Mouse (Mus musculus) heart, postnatal 0 days (tissue): ENCODE data around the gene Hrh2. TPM values are rescaled to one million over a fixed set of nuclear protein-coding genes. Genes with fewer than 3 reads are reported as not detected.

ENCODE experiments used
- ATAC-seq: fragments of 200-750 bp; cut with Nextera tagmentation; 2 replicates; pipeline ENCODE4 v1.8.0; 2017; ENCODE audit warnings: low read depth, moderate number of reproducible peaks, moderate library complexity; ENCODE audit not compliant: insufficient read depth
- DNase-seq: peaks from one replicate; pipeline ENCODE4 v3.0.0-alpha.2; 2016; ENCODE audit warnings: low spot score
- H3K27ac ChIP-seq: fragments of 300-500 bp; sonication (generic); 2 replicates; pipeline ENCODE4 v1.5.1; 2014; ENCODE audit warnings: low read depth, mild to moderate bottlenecking
- H3K27me3 ChIP-seq: fragments of 300-500 bp; sonication (generic); 2 replicates; pipeline ENCODE4 v1.6.1; 2014; ENCODE audit warnings: low read length, mixed read lengths; ENCODE audit not compliant: control insufficient read depth, insufficient read depth
- H3K36me3 ChIP-seq: fragments of 300-500 bp; sonication (generic); replicated peaks from 2 replicates; pipeline ENCODE4 v1.6.1; 2014; ENCODE audit warnings: low read length, mixed read lengths; ENCODE audit not compliant: control insufficient read depth, insufficient read depth
- H3K4me1 ChIP-seq: fragments of 300-500 bp; sonication (generic); 2 replicates; pipeline ENCODE4 v1.6.1; 2014; ENCODE audit warnings: antibody characterized with exemption; ENCODE audit not compliant: control insufficient read depth, insufficient read depth
- H3K4me2 ChIP-seq: fragments of 300-500 bp; sonication (generic); 2 replicates; pipeline ENCODE4 v1.6.1; 2014; ENCODE audit warnings: low read depth, mild to moderate bottlenecking, low read length, moderate library complexity
- H3K4me3 ChIP-seq: fragments of 300-500 bp; sonication (generic); 2 replicates; pipeline ENCODE4 v1.5.1; 2014; ENCODE audit warnings: low read depth, low read length
- H3K9ac ChIP-seq: fragments of 300-500 bp; sonication (generic); replicated peaks from 2 replicates; pipeline ENCODE4 v1.6.1; 2014; ENCODE audit warnings: low read depth, low read length, mixed read lengths
- H3K9me3 ChIP-seq: fragments of 300-500 bp; sonication (generic); replicated peaks from 2 replicates; pipeline ENCODE4 v1.6.1; 2016; ENCODE audit warnings: low read length; ENCODE audit not compliant: control insufficient read depth
- CTCF ChIP-seq: IDR thresholded peaks from 2 replicates; pipeline ENCODE4 v1.5.1; 2016; ENCODE audit warnings: antibody characterized with exemption, control low read depth, low read depth
- EP300 ChIP-seq: IDR thresholded peaks from 2 replicates; pipeline ENCODE4 v1.6.1; 2016; ENCODE audit warnings: antibody characterized with exemption, low read depth
- WGBS: fragments of 180-500 bp; shearing (Covaris S2); extraction: QIAGEN DNeasy Blood & Tissue Kit; methylation state at CpG from one replicate; pipeline ENCODE4 v1.1.7; 2014; 5-methylcytosine and 5-hydroxymethylcytosine counted together
- polyA plus RNA-seq: library from polyadenylated mRNA; unstranded; fragments of >200 nt; fragmentation: Nextera tagmentation; extraction: Ambion mirVana; gene quantifications from 2 replicates; pipeline ENCODE4 v1.2.1, GENCODE M21; 2015
- total RNA-seq: library from RNA; depleted of rRNA; stranded (reverse); fragments of >200 nt; gene quantifications from 2 replicates; pipeline ENCODE4 v1.2.3, GENCODE M21; 2014; ENCODE audit warnings: low replicate concordance

Gene Hrh2
- total and polyA plus RNA-seq, 2 experiments from 2014 or later: 0.07 TPM; not detected in 1

GRCm38 (mm10) chr13:54266472-54266871 is 74.5 kb downstream of the Hrh2 start:
- Histone ChIP-seq H3K4me2 (no peak overlapping the region), H3K4me1 (no peaks in the 10 kb centered on the region), H3K9me3 (no peaks in the 10 kb centered on the region), H3K9ac (no peak overlapping the region), H3K36me3 (no peaks in the 10 kb centered on the region), H3K27ac (no peak overlapping the region), H3K4me3 (no peak overlapping the region), H3K27me3 (peaks cover 12% of the 10 kb centered on the region; the same call in 1 of the 2 replicates)
- ATAC-seq (no peak), DNase-seq (no peak)
- TF ChIP-seq CTCF (no peak), EP300 (no peak)
- 7% methylated on average over 9 of the region's 9 CpGs for WGBS

GRCm38 (mm10) chr13:54269087-54269486 is 77.2 kb downstream of the Hrh2 start:
- no peaks in the 10 kb centered on the region for H3K36me3 ChIP-seq
- 53% methylated on average over 3 of the region's 3 CpGs for WGBS

GRCm38 (mm10) chr13:54269628-54270027 is 77.7 kb downstream of the Hrh2 start:
- no peak overlapping the region for H3K4me3 ChIP-seq
- no peak overlapping the region for H3K4me2 ChIP-seq
- no peak for TF ChIP-seq CTCF
- TF ChIP-seq EP300: no peak
- H3K36me3 ChIP-seq: no peaks in the 10 kb centered on the region
- WGBS: 60% methylated on average over 8 of the region's 8 CpGs
- H3K27me3 ChIP-seq: peaks cover 12% of the 10 kb centered on the region; the same call in 1 of the 2 replicates
- no peak overlapping the region for H3K27ac ChIP-seq
- H3K9me3 ChIP-seq: no peaks in the 10 kb centered on the region
- ATAC-seq (no peak), DNase-seq (no peak)
- H3K9ac ChIP-seq: no peak overlapping the region
- no peaks in the 10 kb centered on the region for H3K4me1 ChIP-seq

More at GRCm38 (mm10) chr13:54269087-54269486, 77.2 kb downstream of the Hrh2 start:
- Histone ChIP-seq H3K4me1 (no peaks in the 10 kb centered on the region), H3K9me3 (no peaks in the 10 kb centered on the region), H3K9ac (no peak overlapping the region), H3K4me3 (no peak overlapping the region), H3K4me2 (no peak overlapping the region), H3K27ac (no peak overlapping the region), H3K27me3 (peaks cover 12% of the 10 kb centered on the region; the same call in 1 of the 2 replicates)
- TF ChIP-seq EP300 (no peak), CTCF (no peak)
- no peak for ATAC-seq
- no peak for DNase-seq

GRCm38 (mm10) chr13:54272076-54272475 is 80.1 kb downstream of the Hrh2 start:
- WGBS: 84% methylated on average over 7 of the region's 7 CpGs
- Histone ChIP-seq H3K9me3 (no peaks in the 10 kb centered on the region), H3K4me2 (no peak overlapping the region), H3K36me3 (no peaks in the 10 kb centered on the region), H3K4me1 (no peaks in the 10 kb centered on the region), H3K9ac (no peak overlapping the region), H3K27me3 (0 out of 2 replicates have a peak, but pooled peaks cover 5% of the 10 kb centered on the region), H3K4me3 (no peak overlapping the region), H3K27ac (no peak overlapping the region)
- no peak for TF ChIP-seq CTCF
- TF ChIP-seq EP300: no peak
- ATAC-seq (no peak), DNase-seq (no peak)

- H3K4me3 ChIP-seq: no peak overlapping the region
- peaks cover 5% of the 10 kb centered on the region for H3K4me1 ChIP-seq
- DNase-seq (no peak), ATAC-seq (no peak)
- WGBS: 71% methylated on average over 6 of the region's 6 CpGs
- no peak overlapping the region for H3K9ac ChIP-seq
- TF ChIP-seq CTCF (no peak), EP300 (no peak)
- no peaks in the 10 kb centered on the region for H3K36me3 ChIP-seq
- H3K27me3 ChIP-seq: peaks cover 6% of the 10 kb centered on the region; the same call in 1 of the 2 replicates
- H3K9me3 ChIP-seq: no peaks in the 10 kb centered on the region
- no peak overlapping the region for H3K4me2 ChIP-seq
- H3K27ac ChIP-seq: no peak overlapping the region
Observed at GRCm38 (mm10) chr13:54277406-54277805, 85.5 kb downstream of the Hrh2 start.

GRCm38 (mm10) chr13:54280366-54280765 is 88.4 kb downstream of the Hrh2 start:
- ATAC-seq: no peak
- Histone ChIP-seq H3K4me2 (no peak overlapping the region), H3K9me3 (no peaks in the 10 kb centered on the region), H3K4me1 (peaks cover 10% of the 10 kb centered on the region), H3K9ac (no peak overlapping the region), H3K27me3 (peaks cover 6% of the 10 kb centered on the region; the same call in 1 of the 2 replicates), H3K4me3 (no peak overlapping the region), H3K36me3 (no peaks in the 10 kb centered on the region), H3K27ac (no peak overlapping the region)
- DNase-seq: no peak
- 71% methylated on average over 7 of the region's 7 CpGs for WGBS
- no peak for TF ChIP-seq EP300
- no peak for TF ChIP-seq CTCF
